Mouse (Mus musculus) adrenal gland, adult 2 months (tissue): Measurements from ENCODE around the gene Taf5l. TPM values are rescaled to one million over a fixed set of nuclear protein-coding genes. Genes with fewer than 3 reads are reported as not detected.
A peak's percentile ranks its signal among the peaks of the same experiment; 100 is the strongest.
"Not testable (repeated sequence)": the region's sequence is repeated elsewhere in the genome, so short reads cannot be mapped to it uniquely, and the experiment has no call there.

Source experiments
- DNase-seq: peaks from one replicate; pipeline ENCODE4 v3.0.0; 2021
- microRNA-seq, 2 experiments: library from miRNA; unstranded; fragments of <30 nt; microRNA quantifications; one replicate each; pipeline ENCODE4 v1.2.0; 2021
- polyA plus RNA-seq: library from polyadenylated mRNA; depleted of rRNA; stranded (reverse); fragments of >200 nt; gene quantifications from 2 replicates; pipeline ENCODE4 v1.2.3, GENCODE M21; 2012; rRNA removed
- total RNA-seq, 2 experiments: library from RNA; stranded (reverse); gene quantifications; 2 replicates each; pipeline ENCODE4 v1.2.3; 2021

The Taf5l gene
- total and polyA plus RNA-seq, 3 experiments: 21.3 to 24.1 (median 22.7) TPM

GRCm38 (mm10) chr8:123960556-123960955 is 60.6 kb downstream of the Taf5l start:
- not testable (repeated sequence) for DNase-seq

- DNase-seq: peak; percentile 67
Observed at GRCm38 (mm10) chr8:123960056-123960455, 61.1 kb downstream of the Taf5l start.

- DNase-seq: no peak
Observed at GRCm38 (mm10) chr8:123959473-123959872, 61.7 kb downstream of the Taf5l start.

- DNase-seq: no peak
Observed at GRCm38 (mm10) chr8:123958130-123958529, 63.1 kb downstream of the Taf5l start.

- DNase-seq: no peak
Observed at GRCm38 (mm10) chr8:123954246-123954645, 67.0 kb downstream of the Taf5l start.

GRCm38 (mm10) chr8:123953686-123954085 is 67.5 kb downstream of the Taf5l start:
- no peak for DNase-seq

- peak; percentile 60 for DNase-seq
Observed at GRCm38 (mm10) chr8:123950077-123950802, 71.0 kb downstream of the Taf5l start.

GRCm38 (mm10) chr8:123949686-123949986 is 71.6 kb downstream of the Taf5l start:
- no peak for DNase-seq

GRCm38 (mm10) chr8:123948942-123949685 is 72.1 kb downstream of the Taf5l start, which contains the start of gene Nup133:
Gene Nup133, minus strand, starts transcription at chr8:123949265.
- DNase-seq: peak; percentile 99

Small RNAs within 50 kb of the gene (microRNA-seq; reads per million reads assigned to microRNA genes)
- 0 reads per million in 2 experiments for gene Mir1967

Other genes with a start within 250 kb of the Taf5l start
- 10 to 100 TPM; 19.2 to 26.7 TPM for gene Rab4a, start 215.4 kb downstream of the Taf5l start, total RNA-seq
- 13.0 and 19.4 TPM in 2 replicates for gene Rab4a, start 215.4 kb downstream of the Taf5l start, polyA plus RNA-seq
- 1 to 10 TPM; 1.2 to 2.1 TPM for gene Ccsap, start 161.2 kb downstream of the Taf5l start, total RNA-seq
- gene Ccsap, start 161.2 kb downstream of the Taf5l start, polyA plus RNA-seq: 0.70 and 1.3 TPM in 2 replicates
- under 1 TPM; 0.20 to 0.38 TPM for gene Acta1, start 126.6 kb downstream of the Taf5l start, total RNA-seq
- gene Acta1, start 126.6 kb downstream of the Taf5l start, polyA plus RNA-seq: 1.2 and 4.7 TPM in 2 replicates
- gene Nup133, start 72.1 kb downstream of the Taf5l start, total RNA-seq: 10 to 100 TPM; 15.5 to 21.0 TPM
- gene Nup133, start 72.1 kb downstream of the Taf5l start, polyA plus RNA-seq: 6.2 and 9.5 TPM in 2 replicates
- 10 to 100 TPM in 1 of 2 experiments, 1 to 10 TPM in 1; 9.3 to 15.7 TPM for gene Abcb10, start 38.3 kb downstream of the Taf5l start, total RNA-seq
- gene Abcb10, start 38.3 kb downstream of the Taf5l start, polyA plus RNA-seq: 14.7 and 16.7 TPM in 2 replicates
- 10 to 100 TPM; 10.6 to 12.7 TPM for gene Urb2, start 111 bp upstream of the Taf5l start, total RNA-seq
- 2.2 and 3.4 TPM in 2 replicates for gene Urb2, start 111 bp upstream of the Taf5l start, polyA plus RNA-seq
- 10 to 100 TPM; 46.9 to 64.0 TPM for gene Galnt2, start 210.0 kb upstream of the Taf5l start, total RNA-seq
- gene Galnt2, start 210.0 kb upstream of the Taf5l start, polyA plus RNA-seq: 11.1 and 11.4 TPM in 2 replicates